Mouse (Mus musculus) spleen, adult 2 months (tissue): ENCODE data around the gene Zic3. TPM values are rescaled to one million over a fixed set of nuclear protein-coding genes. Genes with fewer than 3 reads are reported as not detected.

ENCODE experiments used
- DNase-seq, 2 experiments: peaks; one replicate each; pipeline versions ENCODE4 v3.0.0 to v3.0.0-alpha.2; 2012 to 2021; ENCODE audit warnings: low spot score in 2 of 2, low read depth in 1 of 2
- H3K27ac ChIP-seq: fragments of 200-500 bp; 2 replicates; pipeline ENCODE4 v1.5.1; 2012; ENCODE audit warnings: low read length, inconsistent platforms; ENCODE audit not compliant: insufficient read depth
- H3K27me3 ChIP-seq: fragments of 200-500 bp; 2 replicates; pipeline ENCODE4 v1.6.1; 2012; ENCODE audit warnings: mild to moderate bottlenecking, moderate library complexity, low read length, inconsistent platforms; ENCODE audit not compliant: control insufficient read depth, insufficient read depth
- H3K36me3 ChIP-seq: fragments of 200-500 bp; 2 replicates; pipeline ENCODE4 v1.6.1; 2012; ENCODE audit warnings: mild to moderate bottlenecking, low read length, inconsistent platforms; ENCODE audit not compliant: control insufficient read depth, insufficient read depth
- H3K4me1 ChIP-seq: fragments of 200-500 bp; 2 replicates; pipeline ENCODE4 v1.6.1; 2011; ENCODE audit warnings: inconsistent platforms; ENCODE audit not compliant: control insufficient read depth, insufficient read depth, insufficient read length
- H3K4me3 ChIP-seq: fragments of 200-500 bp; 2 replicates; pipeline ENCODE4 v1.5.1; 2011; ENCODE audit warnings: mild to moderate bottlenecking, inconsistent platforms; ENCODE audit not compliant: insufficient read depth, insufficient read length; ENCODE audit errors: extremely low read depth
- CTCF ChIP-seq: fragments of 200-500 bp; IDR thresholded peaks from 2 replicates; pipeline ENCODE4 v1.5.1; 2011; ENCODE audit warnings: mild to moderate bottlenecking, inconsistent platforms; ENCODE audit not compliant: insufficient read depth, insufficient read length, insufficient replicate concordance; ENCODE audit errors: extremely low read depth
- POLR2A ChIP-seq: fragments of 200-500 bp; IDR thresholded peaks from 2 replicates; pipeline ENCODE4 v1.6.1; 2011; ENCODE audit warnings: low read depth, low read length, inconsistent platforms
- WGBS: fragments of 180-500 bp; shearing (Covaris S2); methylation state at CpG from one replicate; pipeline ENCODE4 v1.1.7; 2018; 5-methylcytosine and 5-hydroxymethylcytosine counted together
- polyA plus RNA-seq: library from polyadenylated mRNA; depleted of rRNA; stranded (reverse); fragments of >200 nt; gene quantifications from 2 replicates; pipeline ENCODE4 v1.2.3, GENCODE M21; 2012

Gene Zic3
- polyA plus RNA-seq, 1 experiment, result not detected

DNA sequence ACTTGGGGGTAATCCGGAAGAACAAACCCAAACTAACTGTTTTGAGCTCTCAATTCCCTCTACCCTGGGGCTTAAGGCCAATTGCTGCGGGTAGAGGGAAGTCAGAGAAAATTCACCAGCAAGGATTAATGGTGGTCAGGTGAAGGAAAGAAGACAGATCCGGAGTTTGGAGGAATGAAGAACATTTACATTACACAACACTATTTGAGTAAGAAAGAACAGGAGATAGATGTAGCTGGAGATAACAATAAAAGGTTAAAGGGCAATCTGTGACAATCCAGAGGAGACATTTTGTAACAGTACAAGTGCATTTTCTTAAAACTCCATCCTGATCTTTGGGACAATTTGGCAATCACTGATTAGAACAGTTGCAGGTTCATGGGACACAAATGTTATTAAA lies 19.4 kb downstream of the Zic3 start:
- Histone ChIP-seq H3K4me3 (no peak overlapping the region), H3K36me3 (no peaks in the 10 kb centered on the region), H3K4me1 (no peaks in the 10 kb centered on the region), H3K27me3 (no peaks in the 10 kb centered on the region), H3K27ac (no peak overlapping the region)
- 56% methylated on average over 3 of the region's 3 CpGs for WGBS
- DNase-seq, result no peak
- TF ChIP-seq POLR2A (no peak), CTCF (no peak)

DNA sequence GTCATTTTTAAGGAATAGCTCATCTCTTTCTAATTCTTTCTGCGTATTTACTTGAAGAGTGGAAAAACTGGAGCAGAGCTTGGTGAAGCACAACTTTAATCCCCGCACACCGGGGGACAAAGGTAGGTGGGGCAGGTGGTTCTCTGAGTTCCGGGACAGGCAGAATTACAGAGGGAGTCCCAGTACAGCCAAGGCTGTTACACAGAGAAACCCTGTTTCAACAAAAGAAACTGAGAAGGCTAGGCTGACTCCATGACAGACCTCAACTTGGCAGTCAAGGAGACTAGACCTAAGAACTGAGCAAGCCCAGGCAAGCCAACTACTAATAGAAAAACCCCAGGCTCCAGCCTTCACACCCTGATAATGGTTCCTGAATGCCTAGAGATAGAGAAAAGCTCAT lies 20.0 kb downstream of the Zic3 start:
- Histone ChIP-seq H3K4me3 (no peak overlapping the region), H3K36me3 (no peaks in the 10 kb centered on the region), H3K27ac (no peak overlapping the region), H3K27me3 (no peaks in the 10 kb centered on the region), H3K4me1 (no peaks in the 10 kb centered on the region)
- no peak for DNase-seq
- WGBS, result 82% methylated on average over 4 of the region's 4 CpGs
- TF ChIP-seq POLR2A (no peak), CTCF (no peak)
